Mouse (Mus musculus) stomach, postnatal 0 days (tissue): ENCODE results near the gene Hs6st2. TPM values are rescaled to one million over a fixed set of nuclear protein-coding genes. Genes with fewer than 3 reads are reported as not detected.

Experiments used
- ATAC-seq: fragments of 200-750 bp; cut with Nextera tagmentation; 2 replicates; pipeline ENCODE4 v1.8.0; 2017; ENCODE audit not compliant: low FRiP score, low TSS enrichment
- DNase-seq: peaks from one replicate; pipeline ENCODE4 v3.0.0-alpha.2; 2016; ENCODE audit warnings: low spot score
- H3K27ac ChIP-seq: fragments of 300-500 bp; sonication (generic); replicated peaks from 2 replicates; pipeline ENCODE4 v1.5.1; 2014; ENCODE audit warnings: mild to moderate bottlenecking, control low read depth
- H3K27me3 ChIP-seq: fragments of 300-500 bp; sonication (generic); 2 replicates; pipeline ENCODE4 v1.6.1; 2014; ENCODE audit warnings: low read length; ENCODE audit not compliant: control insufficient read depth, insufficient read depth
- H3K36me3 ChIP-seq: fragments of 300-500 bp; sonication (generic); 2 replicates; pipeline ENCODE4 v1.6.1; 2014; ENCODE audit warnings: low read length, mixed read lengths; ENCODE audit not compliant: control insufficient read depth, insufficient read depth
- H3K4me1 ChIP-seq: fragments of 300-500 bp; sonication (generic); replicated peaks from 2 replicates; pipeline ENCODE4 v1.6.1; 2014; ENCODE audit warnings: antibody characterized with exemption; ENCODE audit not compliant: control insufficient read depth, insufficient read depth
- H3K4me2 ChIP-seq: fragments of 300-500 bp; sonication (generic); replicated peaks from 2 replicates; pipeline ENCODE4 v1.6.1; 2014; ENCODE audit warnings: low read depth, mild to moderate bottlenecking, control low read depth, moderate library complexity
- H3K4me3 ChIP-seq: fragments of 300-500 bp; sonication (generic); 2 replicates; pipeline ENCODE4 v1.5.1; 2014; ENCODE audit warnings: low read depth, low read length, control low read depth
- H3K9ac ChIP-seq: fragments of 300-500 bp; sonication (generic); 2 replicates; pipeline ENCODE4 v1.6.1; 2014; ENCODE audit warnings: mild to moderate bottlenecking, low read length, control low read depth, mixed read lengths
- H3K9me3 ChIP-seq: fragments of 300-500 bp; sonication (generic); 2 replicates; pipeline ENCODE4 v1.6.1; 2016; ENCODE audit warnings: low read length; ENCODE audit not compliant: control insufficient read depth
- CTCF ChIP-seq: IDR thresholded peaks from 2 replicates; pipeline ENCODE4 v1.5.1; 2016; ENCODE audit warnings: antibody characterized with exemption, low read depth, mild to moderate bottlenecking, moderate library complexity
- EP300 ChIP-seq: optimal IDR thresholded peaks from 2 replicates; pipeline ENCODE3; 2016; ENCODE audit warnings: antibody characterized with exemption
- WGBS: fragments of 180-500 bp; shearing (Covaris S2); extraction: QIAGEN DNeasy Blood & Tissue Kit; methylation state at CpG from one replicate; pipeline ENCODE4 v1.1.7; 2014; 5-methylcytosine and 5-hydroxymethylcytosine counted together
- polyA plus RNA-seq: library from polyadenylated mRNA; unstranded; fragments of >200 nt; fragmentation: Nextera tagmentation; extraction: Ambion mirVana; gene quantifications from 2 replicates; pipeline ENCODE4 v1.2.1, GENCODE M21; 2015

Gene Hs6st2
- polyA plus RNA-seq, 1 experiment from 2014 or later: 1.1 TPM

DNA sequence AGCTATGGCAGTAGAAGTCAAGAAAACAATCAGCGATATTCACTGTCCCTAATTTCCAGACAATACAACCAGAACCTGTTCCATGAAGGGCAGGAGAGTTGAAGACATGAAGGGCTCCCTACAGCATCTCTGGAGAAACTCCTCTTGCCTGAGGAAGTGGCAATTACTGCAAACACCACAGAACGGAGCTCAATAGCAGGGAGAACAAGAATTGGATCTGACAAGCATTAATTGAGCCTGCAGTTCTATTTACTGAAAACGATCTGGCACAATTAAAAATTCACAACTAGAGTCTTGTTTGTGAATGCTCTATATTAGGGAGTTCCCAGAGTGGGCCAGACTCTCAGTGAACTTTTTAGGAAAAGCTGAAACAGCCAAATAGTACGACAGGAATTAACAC lies 238.3 kb downstream of the Hs6st2 start:
- DNase-seq: no peak
- TF ChIP-seq CTCF (no peak), EP300 (no peak)
- Histone ChIP-seq H3K9ac (no peak overlapping the region), H3K27ac (no peak overlapping the region), H3K4me1 (no peaks in the 10 kb centered on the region), H3K36me3 (no peaks in the 10 kb centered on the region), H3K4me3 (no peak overlapping the region), H3K9me3 (no peaks in the 10 kb centered on the region), H3K4me2 (no peak overlapping the region), H3K27me3 (no peaks in the 10 kb centered on the region)
- 71% methylated on average over 4 of the region's 4 CpGs for WGBS
- ATAC-seq: no peak

DNA sequence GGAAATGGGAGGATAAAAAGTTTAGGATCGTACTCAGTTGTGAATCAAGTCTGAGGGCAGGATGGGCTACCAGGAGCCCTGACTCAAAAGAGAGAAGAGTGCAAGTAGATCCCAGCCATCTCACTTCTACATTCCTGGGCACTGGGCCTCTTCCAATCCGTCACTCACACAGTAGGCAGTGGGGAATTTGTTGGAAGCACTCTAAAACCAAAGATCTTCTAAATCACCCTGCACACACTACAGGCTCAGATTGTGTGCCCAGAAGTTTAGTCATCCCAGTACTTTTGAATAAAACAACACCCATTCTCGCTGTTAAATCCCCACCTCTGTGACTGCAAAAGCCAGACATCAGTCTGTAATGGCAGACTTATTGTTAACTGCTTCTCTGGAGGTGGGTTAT lies 249.9 kb downstream of the Hs6st2 start:
- Histone ChIP-seq H3K4me2 (no peak overlapping the region), H3K9me3 (no peaks in the 10 kb centered on the region), H3K4me3 (no peak overlapping the region), H3K27me3 (no peaks in the 10 kb centered on the region), H3K36me3 (no peaks in the 10 kb centered on the region), H3K4me1 (no peaks in the 10 kb centered on the region), H3K9ac (no peak overlapping the region), H3K27ac (no peak overlapping the region)
- WGBS: 62% methylated on average over 3 of the region's 3 CpGs
- ATAC-seq (no peak), DNase-seq (no peak)
- TF ChIP-seq CTCF: no peak
- no peak for TF ChIP-seq EP300

DNA sequence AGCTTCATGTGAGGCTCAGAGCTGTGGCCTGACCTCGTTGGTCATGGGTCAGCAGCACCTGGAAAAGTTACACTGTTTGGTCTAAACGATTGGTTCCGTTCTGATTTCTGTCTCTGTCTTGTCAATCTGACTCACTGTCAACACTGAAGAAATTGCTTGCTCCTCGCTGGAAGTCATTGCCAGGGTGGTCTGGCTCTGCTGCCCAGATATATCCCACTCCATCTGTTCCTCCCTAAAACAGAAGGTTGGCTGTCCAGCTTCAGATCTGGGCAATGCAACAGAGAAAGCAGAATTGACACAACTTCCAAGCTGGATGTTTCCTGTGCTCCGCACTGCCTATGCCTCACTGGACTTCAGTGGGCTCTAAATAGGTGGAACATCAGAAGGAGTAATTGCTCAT lies 256.6 kb downstream of the Hs6st2 start:
- H3K27ac ChIP-seq: no peak overlapping the region
- ATAC-seq (no peak), DNase-seq (no peak)
- no peaks in the 10 kb centered on the region for H3K27me3 ChIP-seq
- H3K4me3 ChIP-seq: no peak overlapping the region
- H3K9me3 ChIP-seq: no peaks in the 10 kb centered on the region
- H3K4me1 ChIP-seq: no peaks in the 10 kb centered on the region
- 79% methylated on average over 5 of the region's 5 CpGs for WGBS
- no peak for TF ChIP-seq EP300
- TF ChIP-seq CTCF: no peak
- no peak overlapping the region for H3K4me2 ChIP-seq
- H3K9ac ChIP-seq: no peak overlapping the region
- no peaks in the 10 kb centered on the region for H3K36me3 ChIP-seq

DNA sequence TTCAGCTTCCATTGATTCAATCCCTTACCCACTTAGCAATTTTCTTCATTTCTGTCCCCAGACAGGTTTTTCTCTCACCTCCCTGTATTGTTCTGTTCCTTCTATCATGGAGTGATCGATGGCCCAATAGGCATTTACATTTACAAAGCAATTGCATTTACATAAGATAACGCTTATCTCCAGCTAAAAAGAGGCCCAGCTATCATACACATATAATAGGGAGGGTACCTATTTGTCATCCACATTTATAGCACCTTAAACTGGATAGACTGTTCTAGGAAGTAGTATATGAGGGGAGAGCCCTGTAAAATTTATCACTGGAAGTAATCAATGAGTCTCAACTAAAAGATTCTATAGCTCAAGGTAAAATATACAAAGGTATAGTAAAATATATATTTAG lies 271.4 kb downstream of the Hs6st2 start:
- H3K9me3 ChIP-seq: no peaks in the 10 kb centered on the region
- no peaks in the 10 kb centered on the region for H3K4me1 ChIP-seq
- ATAC-seq: no peak
- no peak overlapping the region for H3K4me2 ChIP-seq
- no peaks in the 10 kb centered on the region for H3K36me3 ChIP-seq
- no peak overlapping the region for H3K27ac ChIP-seq
- H3K4me3 ChIP-seq: no peak overlapping the region
- H3K27me3 ChIP-seq: no peaks in the 10 kb centered on the region
- no peak overlapping the region for H3K9ac ChIP-seq
- 51% methylated on average over 2 of the region's 2 CpGs for WGBS
- TF ChIP-seq CTCF (no peak), EP300 (no peak)
- no peak for DNase-seq

DNA sequence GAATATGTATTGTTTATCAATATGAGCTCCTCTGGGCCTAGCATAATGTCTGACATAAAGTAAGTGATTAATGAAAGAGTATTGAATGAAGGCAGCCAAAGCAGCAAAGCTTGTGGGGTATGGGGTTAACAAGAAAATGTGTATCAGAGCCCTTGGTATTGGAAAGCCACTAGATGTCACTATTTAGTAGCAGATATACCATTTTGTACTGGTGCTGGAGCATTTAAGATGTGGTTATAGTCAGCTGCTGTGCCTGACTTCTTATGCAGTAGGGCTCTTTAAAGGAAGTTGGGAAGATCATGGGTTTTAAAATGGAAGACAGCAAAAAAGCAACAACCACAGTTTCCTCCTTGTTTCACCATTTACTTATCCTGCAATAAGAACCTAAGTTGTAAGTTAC lies 284.2 kb downstream of the Hs6st2 start:
- TF ChIP-seq EP300 (no peak), CTCF (peak; percentile 75)
- DNase-seq (no peak), ATAC-seq (no peak)
- no peak overlapping the region for H3K27ac ChIP-seq
- no peak overlapping the region for H3K4me3 ChIP-seq
- no peaks in the 10 kb centered on the region for H3K36me3 ChIP-seq
- H3K9ac ChIP-seq: no peak overlapping the region
- no peak overlapping the region for H3K4me2 ChIP-seq
- no peaks in the 10 kb centered on the region for H3K9me3 ChIP-seq
- no peaks in the 10 kb centered on the region for H3K27me3 ChIP-seq
- H3K4me1 ChIP-seq: no peaks in the 10 kb centered on the region

DNA sequence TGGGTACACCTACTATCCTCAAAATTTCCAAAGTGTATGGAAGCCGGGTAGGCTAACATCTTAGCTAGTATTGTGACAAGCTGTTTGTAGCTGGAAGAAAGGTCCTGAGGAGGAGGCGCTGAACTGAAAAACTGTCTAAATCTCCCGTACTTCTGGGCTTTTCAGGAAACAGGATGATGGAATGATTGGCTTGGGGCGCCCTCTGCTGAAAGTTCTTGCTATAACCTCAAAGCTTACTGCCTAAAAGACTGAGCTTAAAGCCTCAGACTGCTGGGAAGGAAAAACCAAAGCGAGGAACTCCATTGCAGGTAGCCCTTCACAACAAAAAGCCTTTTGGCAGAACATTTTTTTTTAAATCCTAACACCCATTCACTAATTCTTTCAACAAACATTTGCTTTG lies 307.0 kb downstream of the Hs6st2 start:
- Histone ChIP-seq H3K4me1 (no peaks in the 10 kb centered on the region), H3K9ac (no peak overlapping the region), H3K4me2 (no peak overlapping the region), H3K4me3 (no peak overlapping the region), H3K9me3 (no peaks in the 10 kb centered on the region), H3K36me3 (no peaks in the 10 kb centered on the region), H3K27me3 (no peaks in the 10 kb centered on the region), H3K27ac (no peak overlapping the region)
- ATAC-seq (no peak), DNase-seq (peak; percentile 74)
- TF ChIP-seq EP300 (no peak), CTCF (peak; percentile 78)
- 14% methylated on average over 5 of the region's 5 CpGs for WGBS
